Mouse (Mus musculus) hindbrain, embryonic 10.5 days (tissue): ENCODE measurements around the gene S100a5. TPM values are rescaled to one million over a fixed set of nuclear protein-coding genes. Genes with fewer than 3 reads are reported as not detected.

Experiments used
- DNase-seq: peaks from one replicate; pipeline ENCODE4 v3.0.0-alpha.2; 2017; ENCODE audit warnings: low spot score
- H3K27ac ChIP-seq: fragments of 300-500 bp; sonication (generic); 2 replicates; pipeline ENCODE4 v1.5.1; 2016; ENCODE audit warnings: mild to moderate bottlenecking, moderate library complexity
- H3K27me3 ChIP-seq: fragments of 300-500 bp; sonication (generic); 2 replicates; pipeline ENCODE4 v1.6.1; 2016; ENCODE audit warnings: mild to moderate bottlenecking; ENCODE audit not compliant: poor library complexity, insufficient read depth, severe bottlenecking
- H3K36me3 ChIP-seq: fragments of 300-500 bp; sonication (generic); 2 replicates; pipeline ENCODE4 v1.6.1; 2016; ENCODE audit warnings: mild to moderate bottlenecking, moderate library complexity
- H3K4me1 ChIP-seq: fragments of 300-500 bp; sonication (generic); replicated peaks from 2 replicates; pipeline ENCODE4 v1.6.1; 2016; ENCODE audit warnings: mild to moderate bottlenecking
- H3K4me3 ChIP-seq: fragments of 300-500 bp; sonication (generic); 2 replicates; pipeline ENCODE4 v1.5.1; 2016; ENCODE audit warnings: mild to moderate bottlenecking, moderate library complexity
- H3K9me3 ChIP-seq: fragments of 300-500 bp; sonication (generic); 2 replicates; pipeline ENCODE4 v1.6.1; 2016; ENCODE audit warnings: mild to moderate bottlenecking, moderate library complexity
- WGBS: fragments of 180-500 bp; shearing (Covaris S2); methylation state at CpG from one replicate; pipeline ENCODE4 v1.1.7; 2016; 5-methylcytosine and 5-hydroxymethylcytosine counted together
- polyA plus RNA-seq: library from polyadenylated mRNA; unstranded; fragments of >200 nt; fragmentation: Nextera tagmentation; extraction: Ambion mirVana; gene quantifications from 2 replicates; pipeline ENCODE4 v1.2.1, GENCODE M21; 2016

S100a5 gene
- not detected in 2 replicates for polyA plus RNA-seq

- no peak for DNase-seq
- H3K9me3 ChIP-seq, result no peaks in the 10 kb centered on the region
- H3K4me1 ChIP-seq, result peaks cover 15% of the 10 kb centered on the region
- no peaks in the 10 kb centered on the region for H3K36me3 ChIP-seq
- H3K27ac ChIP-seq, result no peak within 1 kb of the TSS
- 56% methylated on average over 3 of the region's 3 CpGs for WGBS
- no peak within 1 kb of the TSS for H3K4me3 ChIP-seq
- peaks cover 2% of the 10 kb centered on the region for H3K27me3 ChIP-seq
Observed at GRCm38 (mm10) chr3:90608223-90608622, at the start of gene S100a5. TSS of gene S100a5 (plus strand) at chr3:90608523.

DNA sequence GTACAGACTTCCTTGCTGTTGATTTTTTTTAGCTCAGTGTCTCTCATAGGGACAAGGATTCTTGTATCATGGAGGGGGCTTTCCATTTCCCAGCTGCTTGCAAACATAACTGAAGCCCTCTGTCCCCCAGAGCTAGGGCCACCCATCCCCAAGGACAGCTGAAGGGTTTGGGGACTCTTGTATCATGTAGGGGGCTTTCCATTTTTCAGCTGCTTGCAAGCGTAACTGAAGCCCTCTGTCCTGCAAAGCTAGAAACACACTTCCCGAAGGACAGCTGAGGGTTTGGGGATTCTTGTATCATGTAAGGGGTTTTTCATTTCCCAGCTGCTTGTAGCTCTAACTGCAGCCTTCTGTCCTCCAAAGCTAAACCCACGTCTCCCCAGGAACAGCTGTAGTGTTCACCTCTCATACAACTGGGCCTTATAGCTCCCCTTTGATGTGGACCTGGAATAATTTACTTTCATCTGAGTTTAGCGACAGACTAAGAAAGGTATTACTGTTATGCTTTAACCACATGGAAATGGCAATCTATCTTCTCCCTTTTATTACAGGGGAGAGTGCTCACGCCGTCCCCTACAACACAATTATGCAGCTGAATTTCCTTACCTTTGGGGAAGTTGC, 48.2 kb upstream of the S100a5 start, which contains the start of gene S100a3:
S100a3 (plus strand) TSS at position 571 of the 621 bp plus-strand sequence.
- WGBS, result 86% methylated on average over 6 of the region's 6 CpGs
- Histone ChIP-seq H3K9me3 (no peaks in the 10 kb centered on the region), H3K27me3 (no peaks in the 10 kb centered on the region), H3K27ac (no peak within 1 kb of the TSS), H3K36me3 (no peaks in the 10 kb centered on the region), H3K4me1 (0 out of 2 replicates have a peak, but pooled peaks cover 4% of the 10 kb centered on the region), H3K4me3 (no peak within 1 kb of the TSS)
- no peak for DNase-seq

- Histone ChIP-seq H3K4me1 (no peaks in the 10 kb centered on the region), H3K36me3 (no peaks in the 10 kb centered on the region), H3K4me3 (no peak overlapping the region), H3K9me3 (no peaks in the 10 kb centered on the region), H3K27me3 (no peaks in the 10 kb centered on the region), H3K27ac (no peak overlapping the region)
- WGBS, result 85% methylated on average over 5 of the region's 5 CpGs
- DNase-seq, result no peak
Observed at GRCm38 (mm10) chr3:90574691-90575090, 33.6 kb upstream of the S100a5 start.

DNA sequence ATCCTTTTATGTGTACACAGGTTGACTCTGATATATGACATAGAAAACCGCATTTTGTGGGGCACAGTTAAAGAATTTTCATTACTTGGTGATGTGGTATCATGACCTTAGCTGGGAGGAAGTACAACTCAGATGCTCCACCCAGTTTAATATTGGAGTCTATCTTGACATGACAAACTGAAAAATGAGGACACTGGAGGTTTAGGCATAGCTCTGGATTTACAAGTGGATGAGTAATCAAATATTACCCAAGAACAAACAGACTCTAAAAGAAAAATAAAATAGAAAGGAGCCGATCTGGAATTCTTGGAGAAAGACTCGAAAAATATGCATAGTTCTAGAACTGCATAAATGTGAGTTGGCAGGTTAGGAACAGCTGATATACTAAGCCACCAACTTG, 33.0 kb upstream of the S100a5 start:
- WGBS, result 84% methylated on average over 3 of the region's 3 CpGs
- no peak overlapping the region for H3K4me3 ChIP-seq
- H3K27ac ChIP-seq, result no peak overlapping the region
- H3K9me3 ChIP-seq, result no peaks in the 10 kb centered on the region
- no peaks in the 10 kb centered on the region for H3K27me3 ChIP-seq
- DNase-seq, result no peak
- no peaks in the 10 kb centered on the region for H3K4me1 ChIP-seq
- no peaks in the 10 kb centered on the region for H3K36me3 ChIP-seq

GRCm38 (mm10) chr3:90576351-90577001, 31.8 kb upstream of the S100a5 start:
- Histone ChIP-seq H3K27ac (no peak overlapping the region), H3K4me1 (no peaks in the 10 kb centered on the region), H3K4me3 (no peak overlapping the region), H3K9me3 (no peaks in the 10 kb centered on the region), H3K36me3 (no peaks in the 10 kb centered on the region), H3K27me3 (no peaks in the 10 kb centered on the region)
- no peak for DNase-seq
- WGBS, result 76% methylated on average over 10 of the region's 10 CpGs

GRCm38 (mm10) chr3:90579433-90579832, 28.9 kb upstream of the S100a5 start:
- Histone ChIP-seq H3K27ac (no peak overlapping the region), H3K4me1 (no peaks in the 10 kb centered on the region), H3K4me3 (no peak overlapping the region), H3K36me3 (no peaks in the 10 kb centered on the region), H3K9me3 (no peaks in the 10 kb centered on the region), H3K27me3 (no peaks in the 10 kb centered on the region)
- no peak for DNase-seq
- WGBS, result 82% methylated on average over 7 of the region's 7 CpGs

GRCm38 (mm10) chr3:90581141-90581540, 27.2 kb upstream of the S100a5 start:
- H3K4me3 ChIP-seq, result no peak overlapping the region
- no peaks in the 10 kb centered on the region for H3K27me3 ChIP-seq
- no peak for DNase-seq
- no peaks in the 10 kb centered on the region for H3K36me3 ChIP-seq
- no peak overlapping the region for H3K27ac ChIP-seq
- no peaks in the 10 kb centered on the region for H3K4me1 ChIP-seq
- 94% methylated on average over 5 of the region's 5 CpGs for WGBS
- no peaks in the 10 kb centered on the region for H3K9me3 ChIP-seq

DNA sequence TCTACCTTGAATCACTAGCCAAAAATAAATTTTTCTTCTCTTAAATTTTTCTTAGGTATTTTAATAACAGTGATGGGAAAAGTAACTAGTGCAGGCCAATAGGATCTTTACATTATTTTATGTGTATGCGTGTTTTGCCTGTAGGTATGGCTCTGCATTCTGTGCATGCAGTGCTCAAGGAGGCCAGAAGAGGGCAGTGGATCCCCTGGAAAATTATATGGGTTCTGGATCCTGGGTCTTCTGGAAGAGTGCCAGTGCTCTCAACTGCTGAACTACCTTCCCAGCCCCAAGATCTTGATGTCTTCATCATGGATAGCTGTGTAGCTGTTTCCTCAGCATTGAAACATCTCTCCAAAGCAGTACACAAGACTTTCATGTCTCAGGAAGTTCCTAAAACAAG, 26.2 kb upstream of the S100a5 start:
- Histone ChIP-seq H3K36me3 (no peaks in the 10 kb centered on the region), H3K27me3 (no peaks in the 10 kb centered on the region), H3K4me3 (no peak overlapping the region), H3K9me3 (no peaks in the 10 kb centered on the region), H3K4me1 (0 out of 2 replicates have a peak, but pooled peaks cover 5% of the 10 kb centered on the region), H3K27ac (no peak overlapping the region)
- DNase-seq, result no peak
- 96% methylated on average over 1 of the region's 1 CpGs for WGBS

GRCm38 (mm10) chr3:90582556-90582955, 25.8 kb upstream of the S100a5 start:
- 90% methylated on average over 4 of the region's 4 CpGs for WGBS
- H3K4me1 ChIP-seq, result 0 out of 2 replicates have a peak, but pooled peaks cover 5% of the 10 kb centered on the region
- no peak for DNase-seq

GRCm38 (mm10) chr3:90583893-90584292, 24.4 kb upstream of the S100a5 start:
- H3K9me3 ChIP-seq, result no peaks in the 10 kb centered on the region
- WGBS, result 52% methylated on average over 3 of the region's 3 CpGs
- DNase-seq, result no peak
- no peak overlapping the region for H3K4me3 ChIP-seq
- no peaks in the 10 kb centered on the region for H3K36me3 ChIP-seq
- no peak overlapping the region for H3K27ac ChIP-seq
- 0 out of 2 replicates have a peak, but pooled peaks cover 5% of the 10 kb centered on the region for H3K4me1 ChIP-seq
- H3K27me3 ChIP-seq, result no peaks in the 10 kb centered on the region

More at GRCm38 (mm10) chr3:90582556-90582955, 25.8 kb upstream of the S100a5 start:
- Histone ChIP-seq H3K4me3 (no peak overlapping the region), H3K36me3 (no peaks in the 10 kb centered on the region), H3K27ac (no peak overlapping the region), H3K9me3 (no peaks in the 10 kb centered on the region), H3K27me3 (no peaks in the 10 kb centered on the region)

DNA sequence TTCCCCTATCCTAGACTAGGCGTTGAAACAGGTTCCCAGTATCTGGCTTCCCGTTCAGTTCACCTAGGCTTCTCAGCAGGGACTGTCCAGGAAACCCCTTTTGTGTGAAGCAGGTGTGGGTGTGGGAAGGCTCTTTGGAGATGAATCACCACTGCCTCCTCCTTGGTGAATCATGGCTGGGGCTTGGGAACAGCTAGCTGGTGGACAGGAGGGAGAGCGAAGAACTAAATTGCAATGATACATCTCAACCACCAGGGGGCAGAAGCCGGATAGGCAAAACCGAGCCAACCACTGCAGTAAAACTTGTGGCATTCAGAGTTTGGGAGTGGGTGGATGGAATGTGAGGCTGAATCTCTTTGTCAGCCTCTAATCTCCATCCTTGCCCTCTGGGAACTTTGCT, 22.7 kb upstream of the S100a5 start:
- no peak overlapping the region for H3K27ac ChIP-seq
- WGBS, result 36% methylated on average over 5 of the region's 5 CpGs
- H3K4me1 ChIP-seq, result 0 out of 2 replicates have a peak, but pooled peaks cover 5% of the 10 kb centered on the region
- no peaks in the 10 kb centered on the region for H3K9me3 ChIP-seq
- H3K27me3 ChIP-seq, result no peaks in the 10 kb centered on the region
- no peak overlapping the region for H3K4me3 ChIP-seq
- DNase-seq, result peak; percentile 63
- no peaks in the 10 kb centered on the region for H3K36me3 ChIP-seq

- Histone ChIP-seq H3K9me3 (no peaks in the 10 kb centered on the region), H3K27me3 (no peaks in the 10 kb centered on the region), H3K36me3 (no peaks in the 10 kb centered on the region), H3K4me3 (no peak overlapping the region), H3K4me1 (0 out of 2 replicates have a peak, but pooled peaks cover 5% of the 10 kb centered on the region), H3K27ac (no peak overlapping the region)
- WGBS, result 82% methylated on average over 15 of the region's 15 CpGs
- no peak for DNase-seq
Observed at GRCm38 (mm10) chr3:90586016-90586643, 22.2 kb upstream of the S100a5 start.

- DNase-seq, result no peak
- no peak overlapping the region for H3K27ac ChIP-seq
- no peaks in the 10 kb centered on the region for H3K27me3 ChIP-seq
- H3K36me3 ChIP-seq, result no peaks in the 10 kb centered on the region
- 70% methylated on average over 10 of the region's 10 CpGs for WGBS
- no peaks in the 10 kb centered on the region for H3K9me3 ChIP-seq
- H3K4me1 ChIP-seq, result 0 out of 2 replicates have a peak, but pooled peaks cover 5% of the 10 kb centered on the region
- no peak overlapping the region for H3K4me3 ChIP-seq
Observed at GRCm38 (mm10) chr3:90586906-90587305, 21.4 kb upstream of the S100a5 start.
